Mouse (Mus musculus): ENCODE measurements around the gene Iqsec1. TPM values are rescaled to one million over a fixed set of nuclear protein-coding genes. Genes with fewer than 3 reads are reported as not detected.

The Iqsec1 gene
- polyA plus RNA-seq, 1 experiment, result 230 TPM

- H3K36me3 ChIP-seq (ENCODE audit: control insufficient read depth, insufficient read depth, low read length), result peaks cover 47% of the 10 kb centered on the region
- H3K27ac ChIP-seq (ENCODE audit: insufficient read depth, low read length), result no peak overlapping the region
- no peak for DNase-seq (ENCODE audit: low read depth in 1 of 2, low spot score in 2 of 2)
- TF ChIP-seq CTCF (IDR thresholded peaks at IDR 0.05; ENCODE audit: extremely low read depth, insufficient read depth, insufficient read length, insufficient replicate concordance) (no peak), POLR2A (IDR thresholded peaks at IDR 0.05; ENCODE audit: low read depth, low read length) (no peak)
- 89% methylated on average over 1 of the region's 1 CpGs for WGBS
- H3K27me3 ChIP-seq (ENCODE audit: control insufficient read depth, insufficient read depth, low read length), result no peaks in the 10 kb centered on the region
- no peak overlapping the region for H3K4me3 ChIP-seq (ENCODE audit: extremely low read depth, insufficient read depth, insufficient read length)
- H3K4me1 ChIP-seq (ENCODE audit: control insufficient read depth, insufficient read depth, insufficient read length), result peaks cover 18% of the 10 kb centered on the region
Observed at GRCm38 (mm10) chr6:90686812-90687211, 301.7 kb downstream of the Iqsec1 start.

- H3K27me3 ChIP-seq (ENCODE audit: control insufficient read depth, insufficient read depth, low read length), result no peaks in the 10 kb centered on the region
- H3K36me3 ChIP-seq (ENCODE audit: control insufficient read depth, insufficient read depth, low read length), result peaks cover 39% of the 10 kb centered on the region
- H3K27ac ChIP-seq (ENCODE audit: insufficient read depth, low read length), result no peak overlapping the region
- H3K4me1 ChIP-seq (ENCODE audit: control insufficient read depth, insufficient read depth, insufficient read length), result peaks cover 13% of the 10 kb centered on the region; the same call in 1 of the 2 replicates
- H3K4me3 ChIP-seq (ENCODE audit: extremely low read depth, insufficient read depth, insufficient read length), result no peak overlapping the region
- 89% methylated on average over 3 of the region's 3 CpGs for WGBS
- TF ChIP-seq POLR2A (IDR thresholded peaks at IDR 0.05; ENCODE audit: low read depth, low read length) (no peak), CTCF (IDR thresholded peaks at IDR 0.05; ENCODE audit: extremely low read depth, insufficient read depth, insufficient read length, insufficient replicate concordance) (no peak)
- DNase-seq (ENCODE audit: low read depth in 1 of 2, low spot score in 2 of 2), result no peak
Observed at GRCm38 (mm10) chr6:90683831-90684532, 304.5 kb downstream of the Iqsec1 start.

GRCm38 (mm10) chr6:90680401-90680800 is 308.1 kb downstream of the Iqsec1 start:
- Histone ChIP-seq H3K36me3 (ENCODE audit: control insufficient read depth, insufficient read depth, low read length) (peaks cover 58% of the 10 kb centered on the region), H3K27me3 (ENCODE audit: control insufficient read depth, insufficient read depth, low read length) (no peaks in the 10 kb centered on the region), H3K4me1 (ENCODE audit: control insufficient read depth, insufficient read depth, insufficient read length) (peaks cover 12% of the 10 kb centered on the region; the same call in 1 of the 2 replicates), H3K4me3 (ENCODE audit: extremely low read depth, insufficient read depth, insufficient read length) (no peak overlapping the region), H3K27ac (ENCODE audit: insufficient read depth, low read length) (no peak overlapping the region)
- no peak for DNase-seq (ENCODE audit: low read depth in 1 of 2, low spot score in 2 of 2)
- TF ChIP-seq POLR2A (IDR thresholded peaks at IDR 0.05; ENCODE audit: low read depth, low read length) (no peak), CTCF (IDR thresholded peaks at IDR 0.05; ENCODE audit: extremely low read depth, insufficient read depth, insufficient read length, insufficient replicate concordance) (no peak)
- WGBS, result 88% methylated on average over 12 of the region's 12 CpGs

- WGBS, result 79% methylated on average over 4 of the region's 4 CpGs
- Histone ChIP-seq H3K4me1 (ENCODE audit: control insufficient read depth, insufficient read depth, insufficient read length) (peaks cover 12% of the 10 kb centered on the region; the same call in 1 of the 2 replicates), H3K27ac (ENCODE audit: insufficient read depth, low read length) (peak overlapping the region; percentile 20; the same call in 1 of the 2 replicates), H3K36me3 (ENCODE audit: control insufficient read depth, insufficient read depth, low read length) (peaks cover 58% of the 10 kb centered on the region), H3K27me3 (ENCODE audit: control insufficient read depth, insufficient read depth, low read length) (no peaks in the 10 kb centered on the region), H3K4me3 (ENCODE audit: extremely low read depth, insufficient read depth, insufficient read length) (no peak overlapping the region)
- DNase-seq (ENCODE audit: low read depth in 1 of 2, low spot score in 2 of 2), result no peak
- TF ChIP-seq POLR2A (IDR thresholded peaks at IDR 0.05; ENCODE audit: low read depth, low read length) (no peak), CTCF (IDR thresholded peaks at IDR 0.05; ENCODE audit: extremely low read depth, insufficient read depth, insufficient read length, insufficient replicate concordance) (no peak)
Observed at GRCm38 (mm10) chr6:90678759-90679158, 309.7 kb downstream of the Iqsec1 start.

GRCm38 (mm10) chr6:90668693-90669092 is 319.8 kb downstream of the Iqsec1 start:
- Histone ChIP-seq H3K36me3 (ENCODE audit: control insufficient read depth, insufficient read depth, low read length) (peaks cover 72% of the 10 kb centered on the region), H3K27me3 (ENCODE audit: control insufficient read depth, insufficient read depth, low read length) (no peaks in the 10 kb centered on the region), H3K4me3 (ENCODE audit: extremely low read depth, insufficient read depth, insufficient read length) (no peak overlapping the region), H3K4me1 (ENCODE audit: control insufficient read depth, insufficient read depth, insufficient read length) (no peaks in the 10 kb centered on the region), H3K27ac (ENCODE audit: insufficient read depth, low read length) (no peak overlapping the region)
- TF ChIP-seq CTCF (IDR thresholded peaks at IDR 0.05; ENCODE audit: extremely low read depth, insufficient read depth, insufficient read length, insufficient replicate concordance) (no peak), POLR2A (IDR thresholded peaks at IDR 0.05; ENCODE audit: low read depth, low read length) (no peak)
- WGBS, result 95% methylated on average over 9 of the region's 9 CpGs
- no peak for DNase-seq (ENCODE audit: low read depth in 1 of 2, low spot score in 2 of 2)

DNA sequence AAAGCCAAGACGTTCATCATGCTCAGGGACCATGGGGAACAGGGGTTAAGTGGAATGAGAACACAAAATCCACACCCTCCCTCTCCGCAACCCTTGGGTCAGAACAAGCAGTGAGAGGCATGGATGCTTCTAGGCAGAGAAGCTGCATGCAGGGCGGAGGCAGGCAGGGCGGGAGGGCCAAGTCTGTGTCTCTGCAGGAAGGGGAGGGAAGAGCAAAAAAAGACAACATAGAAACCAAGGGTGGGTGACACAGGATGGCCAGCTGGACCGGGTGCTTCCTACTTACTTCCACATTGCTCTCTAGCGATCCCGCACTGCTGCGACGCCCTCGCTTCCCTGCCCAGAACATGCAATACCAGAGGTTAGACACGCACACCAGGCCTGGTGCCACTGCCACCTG is 324.7 kb downstream of the Iqsec1 start:
- H3K27me3 ChIP-seq (ENCODE audit: control insufficient read depth, insufficient read depth, low read length), result no peaks in the 10 kb centered on the region
- peaks cover 8% of the 10 kb centered on the region for H3K4me1 ChIP-seq (ENCODE audit: control insufficient read depth, insufficient read depth, insufficient read length)
- no peak overlapping the region for H3K4me3 ChIP-seq (ENCODE audit: extremely low read depth, insufficient read depth, insufficient read length)
- peaks cover 53% of the 10 kb centered on the region for H3K36me3 ChIP-seq (ENCODE audit: control insufficient read depth, insufficient read depth, low read length)
- TF ChIP-seq CTCF (IDR thresholded peaks at IDR 0.05; ENCODE audit: extremely low read depth, insufficient read depth, insufficient read length, insufficient replicate concordance) (no peak), POLR2A (IDR thresholded peaks at IDR 0.05; ENCODE audit: low read depth, low read length) (no peak)
- 83% methylated on average over 11 of the region's 11 CpGs for WGBS
- H3K27ac ChIP-seq (ENCODE audit: insufficient read depth, low read length), result no peak overlapping the region
- no peak for DNase-seq (ENCODE audit: low read depth in 1 of 2, low spot score in 2 of 2)

- Histone ChIP-seq H3K27ac (ENCODE audit: insufficient read depth, low read length) (no peak overlapping the region), H3K4me3 (ENCODE audit: extremely low read depth, insufficient read depth, insufficient read length) (no peak overlapping the region), H3K4me1 (ENCODE audit: control insufficient read depth, insufficient read depth, insufficient read length) (peaks cover 8% of the 10 kb centered on the region), H3K27me3 (ENCODE audit: control insufficient read depth, insufficient read depth, low read length) (no peaks in the 10 kb centered on the region), H3K36me3 (ENCODE audit: control insufficient read depth, insufficient read depth, low read length) (peaks cover 39% of the 10 kb centered on the region)
- TF ChIP-seq CTCF (IDR thresholded peaks at IDR 0.05; ENCODE audit: extremely low read depth, insufficient read depth, insufficient read length, insufficient replicate concordance) (no peak), POLR2A (IDR thresholded peaks at IDR 0.05; ENCODE audit: low read depth, low read length) (no peak)
- DNase-seq (ENCODE audit: low read depth in 1 of 2, low spot score in 2 of 2), result no peak
- 93% methylated on average over 5 of the region's 5 CpGs for WGBS
Observed at GRCm38 (mm10) chr6:90662148-90662547, 326.3 kb downstream of the Iqsec1 start.

Data from spleen, adult 2 months (tissue).